Mouse (Mus musculus) liver, embryonic 16.5 days (tissue): ENCODE results near the gene Haus7. TPM values are rescaled to one million over a fixed set of nuclear protein-coding genes. Genes with fewer than 3 reads are reported as not detected.
"Not testable (repeated sequence)": the region's sequence is repeated elsewhere in the genome, so short reads cannot be mapped to it uniquely, and the experiment has no call there.

Experiments
- ATAC-seq: fragments of 200-750 bp; cut with Nextera tagmentation; 2 replicates; pipeline ENCODE4 v1.8.0; 2017; ENCODE audit warnings: low read depth, mild to moderate bottlenecking, moderate number of reproducible peaks, moderate library complexity
- H3K27ac ChIP-seq: fragments of 300-500 bp; sonication (generic); 2 replicates; pipeline ENCODE4 v1.5.1; 2014; ENCODE audit warnings: mild to moderate bottlenecking, low read length
- H3K27me3 ChIP-seq: fragments of 300-500 bp; sonication (generic); 2 replicates; pipeline ENCODE4 v1.6.1; 2014; ENCODE audit warnings: low read depth, low read length, mixed read lengths; ENCODE audit not compliant: control insufficient read depth, insufficient read depth
- H3K36me3 ChIP-seq: fragments of 300-500 bp; sonication (generic); 2 replicates; pipeline ENCODE4 v1.6.1; 2014; ENCODE audit warnings: mild to moderate bottlenecking; ENCODE audit not compliant: control insufficient read depth, insufficient read depth
- H3K4me1 ChIP-seq: fragments of 300-500 bp; sonication (generic); 2 replicates; pipeline ENCODE4 v1.6.1; 2014; ENCODE audit warnings: low read depth, low read length, mixed read lengths; ENCODE audit not compliant: control insufficient read depth
- H3K4me2 ChIP-seq: fragments of 300-500 bp; sonication (generic); 2 replicates; pipeline ENCODE4 v1.6.1; 2014; ENCODE audit warnings: low read depth, low read length, mixed read lengths
- H3K4me3 ChIP-seq: fragments of 300-500 bp; sonication (generic); 2 replicates; pipeline ENCODE4 v1.5.1; 2014; ENCODE audit warnings: low read depth, mild to moderate bottlenecking, low read length
- H3K9ac ChIP-seq: fragments of 300-500 bp; sonication (generic); 2 replicates; pipeline ENCODE4 v1.6.1; 2014; ENCODE audit warnings: low read depth, low read length
- H3K9me3 ChIP-seq: fragments of 300-500 bp; sonication (generic); replicated peaks from 2 replicates; pipeline ENCODE4 v1.6.1; 2016; ENCODE audit warnings: low read length; ENCODE audit not compliant: control insufficient read depth
- WGBS: fragments of 180-500 bp; shearing (Covaris S2); extraction: QIAGEN DNeasy Blood & Tissue Kit; methylation state at CpG from one replicate; pipeline ENCODE4 v1.1.7; 2014; ENCODE audit not compliant: insufficient replicate concordance; 5-methylcytosine and 5-hydroxymethylcytosine counted together
- polyA plus RNA-seq: library from polyadenylated mRNA; unstranded; fragments of >200 nt; fragmentation: Nextera tagmentation; extraction: Ambion mirVana; gene quantifications from 2 replicates; pipeline ENCODE4 v1.2.1, GENCODE M21; 2015

Gene Haus7
- polyA plus RNA-seq: 34.8 and 37.2 TPM in 2 replicates

- Histone ChIP-seq H3K36me3 (no peaks in the 10 kb centered on the region), H3K9ac (peak within 1 kb of the TSS; percentile 64), H3K4me2 (peak within 1 kb of the TSS; percentile 64), H3K4me3 (peak within 1 kb of the TSS; percentile 70), H3K27ac (no peak within 1 kb of the TSS), H3K4me1 (no peaks in the 10 kb centered on the region), H3K27me3 (no peaks in the 10 kb centered on the region), H3K9me3 (no peaks in the 10 kb centered on the region)
- peak; percentile 100 for ATAC-seq
- 20% methylated on average over 26 of the region's 26 CpGs for WGBS
Measured at GRCm38 (mm10) chrX:73458877-73459392, at the start of gene Haus7. Gene Haus7, minus strand, starts transcription at chrX:73459044.

GRCm38 (mm10) chrX:73506577-73506976 lies 47.7 kb upstream of the Haus7 start:
- Histone ChIP-seq H3K4me3 (no peak overlapping the region), H3K9me3 (no peaks in the 10 kb centered on the region), H3K27me3 (peaks cover 28% of the 10 kb centered on the region), H3K4me2 (no peak overlapping the region), H3K9ac (no peak overlapping the region), H3K27ac (no peak overlapping the region), H3K36me3 (no peaks in the 10 kb centered on the region), H3K4me1 (no peaks in the 10 kb centered on the region)
- ATAC-seq: no peak
- WGBS: 56% methylated on average over 4 of the region's 4 CpGs

DNA sequence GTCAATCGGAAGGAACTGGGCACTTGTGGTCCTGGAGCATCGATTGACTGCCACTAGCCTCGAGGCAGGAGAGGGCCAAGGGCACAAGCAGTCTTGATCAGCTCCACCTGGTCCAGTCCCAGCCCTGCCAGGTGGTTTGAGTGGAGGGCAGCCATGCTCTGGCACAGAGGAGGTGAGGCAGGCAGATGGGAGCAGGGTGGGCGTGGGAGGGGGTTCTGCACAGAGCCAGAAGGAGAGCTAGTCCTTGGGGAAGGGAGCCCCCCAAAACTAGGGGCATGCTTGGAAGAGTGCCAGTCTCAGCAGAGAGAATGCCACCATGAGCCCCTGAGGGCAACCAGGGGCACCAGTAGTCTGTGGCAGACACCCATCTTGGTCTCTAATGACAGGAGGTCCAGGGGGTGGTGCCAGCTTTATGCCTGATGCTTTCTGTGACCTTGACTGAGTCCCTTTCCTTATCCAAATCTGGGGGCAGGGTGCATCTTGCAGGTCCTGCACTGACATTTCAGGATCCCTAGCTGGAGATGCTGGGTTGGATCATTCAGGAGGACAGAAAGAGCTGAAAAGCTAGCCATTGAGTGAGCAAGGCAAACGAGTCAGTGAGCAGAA lies 46.4 kb upstream of the Haus7 start:
- H3K27me3 ChIP-seq: peaks cover 31% of the 10 kb centered on the region
- H3K27ac ChIP-seq: no peak overlapping the region
- no peak overlapping the region for H3K4me2 ChIP-seq
- ATAC-seq: no peak
- no peaks in the 10 kb centered on the region for H3K4me1 ChIP-seq
- no peak overlapping the region for H3K4me3 ChIP-seq
- no peak overlapping the region for H3K9ac ChIP-seq
- no peaks in the 10 kb centered on the region for H3K9me3 ChIP-seq
- no peaks in the 10 kb centered on the region for H3K36me3 ChIP-seq
- 49% methylated on average over 5 of the region's 5 CpGs for WGBS

DNA sequence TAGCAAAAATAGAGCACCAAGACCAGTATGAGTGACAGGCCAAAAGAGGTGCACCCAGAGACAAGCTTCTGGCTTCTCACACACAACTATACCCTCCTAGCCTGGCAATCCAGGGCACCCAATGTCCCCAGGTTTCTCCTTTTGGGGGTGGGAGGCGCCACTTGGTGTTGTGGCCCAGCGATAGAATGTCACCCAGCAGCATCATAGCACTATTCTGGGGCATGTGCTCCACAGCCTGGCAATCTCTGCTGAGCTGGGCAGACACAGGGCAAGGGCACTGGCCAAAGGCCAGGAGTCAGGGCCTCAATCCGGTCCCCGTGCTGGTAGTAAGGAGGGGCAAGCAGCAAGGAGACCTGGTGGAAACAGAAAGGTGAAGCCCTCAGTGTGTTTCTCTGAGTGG lies 37.9 kb upstream of the Haus7 start:
- no peaks in the 10 kb centered on the region for H3K36me3 ChIP-seq
- no peak overlapping the region for H3K27ac ChIP-seq
- no peaks in the 10 kb centered on the region for H3K9me3 ChIP-seq
- peaks cover 7% of the 10 kb centered on the region; the same call in 1 of the 2 replicates for H3K27me3 ChIP-seq
- H3K4me2 ChIP-seq: no peak overlapping the region
- no peak for ATAC-seq
- no peak overlapping the region for H3K4me3 ChIP-seq
- no peak overlapping the region for H3K9ac ChIP-seq
- 41% methylated on average over 4 of the region's 4 CpGs for WGBS
- no peaks in the 10 kb centered on the region for H3K4me1 ChIP-seq

GRCm38 (mm10) chrX:73493567-73493966 lies 34.7 kb upstream of the Haus7 start:
- not testable (repeated sequence) for H3K4me2 ChIP-seq, ATAC-seq
- WGBS: 4% methylated on average over 1 of the region's 2 CpGs

GRCm38 (mm10) chrX:73490804-73491203 lies 32.0 kb upstream of the Haus7 start:
- Histone ChIP-seq H3K4me1 (no peaks in the 10 kb centered on the region), H3K9me3 (no peaks in the 10 kb centered on the region), H3K4me3 (no peak overlapping the region), H3K4me2 (no peak overlapping the region), H3K27ac (no peak overlapping the region), H3K9ac (no peak overlapping the region), H3K36me3 (no peaks in the 10 kb centered on the region), H3K27me3 (no peaks in the 10 kb centered on the region; the same call in 1 of the 2 replicates)
- WGBS: 60% methylated on average over 3 of the region's 3 CpGs
- ATAC-seq: no peak

More at GRCm38 (mm10) chrX:73493567-73493966, 34.7 kb upstream of the Haus7 start:
- not testable (repeated sequence) for H3K4me1 ChIP-seq, H3K36me3 ChIP-seq, H3K9ac ChIP-seq, H3K4me3 ChIP-seq, H3K27ac ChIP-seq, H3K9me3 ChIP-seq, H3K27me3 ChIP-seq

DNA sequence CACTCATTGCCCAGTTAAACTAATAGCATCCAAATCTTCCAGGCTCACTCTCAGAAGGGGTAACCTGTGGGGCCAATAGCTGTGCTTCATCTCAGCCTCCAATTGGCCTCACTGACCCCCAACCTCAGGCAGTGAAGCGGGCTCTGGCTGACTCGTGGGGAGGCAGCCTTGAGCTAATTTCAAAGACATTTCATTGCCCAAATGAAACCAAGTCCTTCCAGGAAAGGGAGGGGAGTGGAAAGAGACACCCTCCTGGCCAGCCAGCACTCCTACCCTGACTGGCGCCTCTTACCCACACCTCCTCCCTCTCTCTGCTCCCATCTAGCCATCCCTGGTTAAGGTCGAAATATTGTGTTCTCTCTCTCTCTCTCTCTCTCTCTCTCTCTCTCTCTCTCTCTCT lies 31.3 kb upstream of the Haus7 start:
- no peak overlapping the region for H3K4me3 ChIP-seq
- H3K36me3 ChIP-seq: no peaks in the 10 kb centered on the region
- no peaks in the 10 kb centered on the region for H3K9me3 ChIP-seq
- 55% methylated on average over 4 of the region's 4 CpGs for WGBS
- H3K27ac ChIP-seq: no peak overlapping the region
- H3K27me3 ChIP-seq: no peaks in the 10 kb centered on the region; the same call in 1 of the 2 replicates
- H3K4me1 ChIP-seq: no peaks in the 10 kb centered on the region
- no peak for ATAC-seq
- no peak overlapping the region for H3K9ac ChIP-seq
- no peak overlapping the region for H3K4me2 ChIP-seq

DNA sequence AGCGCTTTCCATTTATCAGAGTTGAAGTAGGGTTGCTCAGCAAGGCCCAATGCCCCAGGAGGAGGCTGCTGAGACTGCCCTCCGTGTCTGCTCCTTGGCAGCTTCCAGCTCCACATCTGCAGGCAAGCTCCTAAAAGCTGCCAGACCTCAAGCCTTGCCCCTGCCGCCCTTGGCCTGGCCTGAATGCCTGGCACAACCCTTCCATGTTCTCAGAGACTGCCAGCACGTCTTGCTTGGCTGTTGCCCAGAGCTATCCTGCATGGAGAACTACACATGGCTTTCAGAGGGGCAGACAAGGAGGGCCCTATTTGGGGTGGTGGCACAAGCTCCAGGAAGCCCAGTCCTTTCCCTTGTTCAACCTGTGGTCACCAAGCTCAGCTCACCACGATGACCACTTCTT lies 28.1 kb upstream of the Haus7 start:
- no peak for ATAC-seq
- Histone ChIP-seq H3K9me3 (no peaks in the 10 kb centered on the region), H3K27me3 (peaks cover 5% of the 10 kb centered on the region; the same call in 1 of the 2 replicates), H3K4me1 (no peaks in the 10 kb centered on the region), H3K9ac (no peak overlapping the region), H3K27ac (no peak overlapping the region), H3K36me3 (no peaks in the 10 kb centered on the region), H3K4me3 (no peak overlapping the region), H3K4me2 (no peak overlapping the region)
- WGBS: 46% methylated on average over 5 of the region's 5 CpGs

GRCm38 (mm10) chrX:73484870-73485269 lies 26.0 kb upstream of the Haus7 start:
- whole genome bisulfite sequencing: 52% methylated on average over 4 of the region's 4 CpGs
- H3K36me3 ChIP-seq: no peaks in the 10 kb centered on the region
- no peaks in the 10 kb centered on the region for H3K4me1 ChIP-seq
- no peak overlapping the region for H3K27ac ChIP-seq
- H3K4me3 ChIP-seq: no peak overlapping the region
- ATAC-seq: no peak
- peaks cover 5% of the 10 kb centered on the region; the same call in 1 of the 2 replicates for H3K27me3 ChIP-seq
- no peak overlapping the region for H3K9ac ChIP-seq
- no peaks in the 10 kb centered on the region for H3K9me3 ChIP-seq
- no peak overlapping the region for H3K4me2 ChIP-seq
